Mouse (Mus musculus) urinary bladder, postnatal 14 days (tissue): ENCODE data around the gene Gm14743.
"Not testable (repeated sequence)": the region's sequence is repeated elsewhere in the genome, so short reads cannot be mapped to it uniquely, and the experiment has no call there.

Experiments
- DNase-seq: peaks from one replicate; pipeline ENCODE4 v3.0.0; 2021; ENCODE audit warnings: low spot score

Gene Gm14743

GRCm38 (mm10) chrX:78245821-78246220, at the start of gene Gm14743:
Gene Gm14743 (minus strand): TSS chrX:78245921.
- DNase-seq: not testable (repeated sequence)

GRCm38 (mm10) chrX:78202829-78203228, 42.9 kb downstream of the Gm14743 start:
- no peak for DNase-seq

DNA sequence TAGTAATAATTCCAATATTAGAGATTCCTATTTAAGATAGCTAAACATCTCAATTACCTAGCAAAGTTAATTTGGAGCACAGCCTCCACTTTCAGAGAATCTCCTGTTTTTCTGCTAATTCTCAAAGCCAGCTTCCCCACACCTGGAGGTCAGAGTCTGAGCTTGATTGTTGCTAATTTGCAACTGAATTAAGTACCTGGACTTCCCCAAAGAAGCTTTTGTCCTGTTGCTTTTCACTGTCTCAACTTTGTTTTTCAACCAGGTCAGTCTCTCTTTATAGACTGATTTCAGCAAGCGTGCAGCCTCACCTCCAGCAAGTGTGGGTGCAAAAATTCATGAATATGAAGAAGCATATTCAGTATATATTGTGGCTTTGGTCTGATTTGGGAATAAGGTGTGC, 43.5 kb downstream of the Gm14743 start:
- not testable (repeated sequence) for DNase-seq
